Mouse (Mus musculus): ENCODE data around the gene Crtac1. TPM values are rescaled to one million over a fixed set of nuclear protein-coding genes. Genes with fewer than 3 reads are reported as not detected.

The Crtac1 gene
- polyA plus RNA-seq, 1 experiment, result 0.48 TPM

GRCm38 (mm10) chr19:42341183-42341582 lies 90.4 kb downstream of the Crtac1 start:
- Histone ChIP-seq H3K27me3 (ENCODE audit: control insufficient read depth, insufficient read depth, low read length) (no peaks in the 10 kb centered on the region), H3K36me3 (ENCODE audit: control insufficient read depth, insufficient read depth, low read length) (no peaks in the 10 kb centered on the region), H3K27ac (ENCODE audit: insufficient read depth, low read depth, low read length) (no peak overlapping the region), H3K4me3 (ENCODE audit: low read depth, low read length) (no peak overlapping the region), H3K4me1 (ENCODE audit: control insufficient read depth, insufficient read depth, insufficient read length, low read length) (no peaks in the 10 kb centered on the region)
- TF ChIP-seq CTCF (IDR thresholded peaks at IDR 0.05; ENCODE audit: extremely low read depth, insufficient read length, insufficient replicate concordance, low read depth, low read length), result peak; percentile 32; the same call in 1 of the 2 replicates
- TF ChIP-seq POLR2A (IDR thresholded peaks at IDR 0.05; ENCODE audit: low read depth, low read length), result no peak
- WGBS, result 50% methylated on average over 6 of the region's 6 CpGs

- no peaks in the 10 kb centered on the region for H3K27me3 ChIP-seq (ENCODE audit: control insufficient read depth, insufficient read depth, low read length)
- H3K27ac ChIP-seq (ENCODE audit: insufficient read depth, low read depth, low read length), result no peak overlapping the region
- H3K4me3 ChIP-seq (ENCODE audit: low read depth, low read length), result no peak overlapping the region
- no peaks in the 10 kb centered on the region for H3K4me1 ChIP-seq (ENCODE audit: control insufficient read depth, insufficient read depth, insufficient read length, low read length)
- TF ChIP-seq POLR2A (IDR thresholded peaks at IDR 0.05; ENCODE audit: low read depth, low read length), result no peak
- peak; percentile 40; the same call in 1 of the 2 replicates for TF ChIP-seq CTCF (IDR thresholded peaks at IDR 0.05; ENCODE audit: extremely low read depth, insufficient read length, insufficient replicate concordance, low read depth, low read length)
- no peaks in the 10 kb centered on the region for H3K36me3 ChIP-seq (ENCODE audit: control insufficient read depth, insufficient read depth, low read length)
- WGBS, result 40% methylated on average over 9 of the region's 9 CpGs
These were observed 99.4 kb downstream of the Crtac1 start for GRCm38 (mm10) chr19:42332081-42332736.

GRCm38 (mm10) chr19:42331446-42331845 lies 100.1 kb downstream of the Crtac1 start:
- 76% methylated on average over 7 of the region's 7 CpGs for WGBS
- H3K4me3 ChIP-seq (ENCODE audit: low read depth, low read length), result no peak overlapping the region
- H3K4me1 ChIP-seq (ENCODE audit: control insufficient read depth, insufficient read depth, insufficient read length, low read length), result no peaks in the 10 kb centered on the region
- H3K27ac ChIP-seq (ENCODE audit: insufficient read depth, low read depth, low read length), result no peak overlapping the region
- TF ChIP-seq CTCF (IDR thresholded peaks at IDR 0.05; ENCODE audit: extremely low read depth, insufficient read length, insufficient replicate concordance, low read depth, low read length) (no peak), POLR2A (IDR thresholded peaks at IDR 0.05; ENCODE audit: low read depth, low read length) (no peak)
- H3K36me3 ChIP-seq (ENCODE audit: control insufficient read depth, insufficient read depth, low read length), result no peaks in the 10 kb centered on the region
- H3K27me3 ChIP-seq (ENCODE audit: control insufficient read depth, insufficient read depth, low read length), result no peaks in the 10 kb centered on the region

GRCm38 (mm10) chr19:42328160-42328559 lies 103.4 kb downstream of the Crtac1 start:
- TF ChIP-seq CTCF (IDR thresholded peaks at IDR 0.05; ENCODE audit: extremely low read depth, insufficient read length, insufficient replicate concordance, low read depth, low read length) (no peak), POLR2A (IDR thresholded peaks at IDR 0.05; ENCODE audit: low read depth, low read length) (no peak)
- Histone ChIP-seq H3K36me3 (ENCODE audit: control insufficient read depth, insufficient read depth, low read length) (no peaks in the 10 kb centered on the region), H3K4me3 (ENCODE audit: low read depth, low read length) (no peak overlapping the region), H3K27me3 (ENCODE audit: control insufficient read depth, insufficient read depth, low read length) (no peaks in the 10 kb centered on the region), H3K4me1 (ENCODE audit: control insufficient read depth, insufficient read depth, insufficient read length, low read length) (no peaks in the 10 kb centered on the region), H3K27ac (ENCODE audit: insufficient read depth, low read depth, low read length) (no peak overlapping the region)
- 89% methylated on average over 9 of the region's 9 CpGs for WGBS

- Histone ChIP-seq H3K36me3 (ENCODE audit: control insufficient read depth, insufficient read depth, low read length) (no peaks in the 10 kb centered on the region), H3K4me1 (ENCODE audit: control insufficient read depth, insufficient read depth, insufficient read length, low read length) (no peaks in the 10 kb centered on the region), H3K4me3 (ENCODE audit: low read depth, low read length) (no peak overlapping the region), H3K27ac (ENCODE audit: insufficient read depth, low read depth, low read length) (no peak overlapping the region), H3K27me3 (ENCODE audit: control insufficient read depth, insufficient read depth, low read length) (no peaks in the 10 kb centered on the region)
- TF ChIP-seq POLR2A (IDR thresholded peaks at IDR 0.05; ENCODE audit: low read depth, low read length), result no peak
- no peak for TF ChIP-seq CTCF (IDR thresholded peaks at IDR 0.05; ENCODE audit: extremely low read depth, insufficient read length, insufficient replicate concordance, low read depth, low read length)
- WGBS, result 3% methylated on average over 11 of the region's 11 CpGs
These were observed 105.7 kb downstream of the Crtac1 start for GRCm38 (mm10) chr19:42325894-42326293.

GRCm38 (mm10) chr19:42322357-42323090 lies 109.1 kb downstream of the Crtac1 start:
- WGBS, result 53% methylated on average over 12 of the region's 12 CpGs
- Histone ChIP-seq H3K27me3 (ENCODE audit: control insufficient read depth, insufficient read depth, low read length) (no peaks in the 10 kb centered on the region), H3K27ac (ENCODE audit: insufficient read depth, low read depth, low read length) (no peak overlapping the region), H3K36me3 (ENCODE audit: control insufficient read depth, insufficient read depth, low read length) (no peaks in the 10 kb centered on the region), H3K4me1 (ENCODE audit: control insufficient read depth, insufficient read depth, insufficient read length, low read length) (no peaks in the 10 kb centered on the region), H3K4me3 (ENCODE audit: low read depth, low read length) (no peak overlapping the region)
- TF ChIP-seq POLR2A (IDR thresholded peaks at IDR 0.05; ENCODE audit: low read depth, low read length) (no peak), CTCF (IDR thresholded peaks at IDR 0.05; ENCODE audit: extremely low read depth, insufficient read length, insufficient replicate concordance, low read depth, low read length) (no peak)

- WGBS, result 50% methylated on average over 5 of the region's 5 CpGs
- no peaks in the 10 kb centered on the region for H3K4me1 ChIP-seq (ENCODE audit: control insufficient read depth, insufficient read depth, insufficient read length, low read length)
These were observed 109.6 kb downstream of the Crtac1 start for GRCm38 (mm10) chr19:42321936-42322335.

More at GRCm38 (mm10) chr19:42321936-42322335, 109.6 kb downstream of the Crtac1 start:
- TF ChIP-seq POLR2A (IDR thresholded peaks at IDR 0.05; ENCODE audit: low read depth, low read length), result no peak
- no peak for TF ChIP-seq CTCF (IDR thresholded peaks at IDR 0.05; ENCODE audit: extremely low read depth, insufficient read length, insufficient replicate concordance, low read depth, low read length)
- H3K4me3 ChIP-seq (ENCODE audit: low read depth, low read length), result no peak overlapping the region
- no peaks in the 10 kb centered on the region for H3K36me3 ChIP-seq (ENCODE audit: control insufficient read depth, insufficient read depth, low read length)
- no peak overlapping the region for H3K27ac ChIP-seq (ENCODE audit: insufficient read depth, low read depth, low read length)
- H3K27me3 ChIP-seq (ENCODE audit: control insufficient read depth, insufficient read depth, low read length), result no peaks in the 10 kb centered on the region
